Mouse (Mus musculus): ENCODE results near the gene 2700049A03Rik. TPM values are rescaled to one million over a fixed set of nuclear protein-coding genes. Genes with fewer than 3 reads are reported as not detected.

2700049A03Rik gene
- 0.26 and 0.54 TPM in 2 replicates for polyA plus RNA-seq (2012; ENCODE audit: low replicate concordance)

GRCm38 (mm10) chr12:71136130-71136973 lies at the start of gene 2700049A03Rik, which contains the start of gene Timm9:
TSS of gene 2700049A03Rik (plus strand) at chr12:71136848.
TSS of gene Timm9 (minus strand) at chr12:71136684.

DNA sequence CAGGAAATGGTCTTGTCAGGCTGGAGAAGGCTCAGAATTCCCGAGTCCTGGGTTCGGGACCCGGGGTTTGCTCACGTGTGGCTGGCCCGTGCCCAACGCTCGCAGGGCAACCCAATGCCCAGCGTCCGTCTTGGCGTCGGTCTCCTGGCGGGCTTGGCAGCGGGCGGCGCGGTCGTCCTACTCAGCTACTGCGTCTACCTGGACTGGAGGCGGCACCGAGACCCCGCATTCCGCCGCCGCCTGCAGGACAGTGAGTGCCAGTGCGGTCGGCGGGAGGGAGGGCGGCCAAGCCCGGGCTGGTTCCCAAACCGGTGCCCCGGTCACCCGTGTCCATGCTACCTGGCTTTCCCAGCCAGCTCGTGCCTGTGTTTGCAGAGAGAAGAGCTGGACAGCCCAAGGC lies 25.3 kb upstream of the 2700049A03Rik start, which contains the start of gene Tomm20l:
Gene Tomm20l (plus strand): TSS at position 98 of the 400 bp plus-strand sequence.

Other genes with a start within 250 kb of the 2700049A03Rik start
- gene Actr10, start 199.0 kb upstream of the 2700049A03Rik start, polyA plus RNA-seq (2012; ENCODE audit: low replicate concordance): 2.8 and 5.2 TPM in 2 replicates
- 3.1 and 21.7 TPM in 2 replicates for gene Psma3, start 162.2 kb upstream of the 2700049A03Rik start, polyA plus RNA-seq (2012; ENCODE audit: low replicate concordance)
- gene Arid4a, start 120.9 kb upstream of the 2700049A03Rik start, polyA plus RNA-seq (2012; ENCODE audit: low replicate concordance): 18.9 and 24.4 TPM in 2 replicates
- gene Tomm20l, start 25.4 kb upstream of the 2700049A03Rik start, polyA plus RNA-seq (2012; ENCODE audit: low replicate concordance): not detected in 2 replicates
- gene Timm9, start 164 bp upstream of the 2700049A03Rik start, polyA plus RNA-seq (2012; ENCODE audit: low replicate concordance): 9.9 and 14.2 TPM in 2 replicates
- gene Dact1, start 173.0 kb downstream of the 2700049A03Rik start, polyA plus RNA-seq (2012; ENCODE audit: low replicate concordance): 0.18 and 0.46 TPM in 2 replicates

All from hematopoietic multipotent progenitor cell, adult 10-12 weeks (in vitro differentiated cells).